Mouse (Mus musculus): Measurements from ENCODE around the gene Crlf1. TPM values are rescaled to one million over a fixed set of nuclear protein-coding genes. Genes with fewer than 3 reads are reported as not detected.

Gene Crlf1
- polyA plus RNA-seq, 1 experiment from 2014 or later = 3.6 TPM

GRCm38 (mm10) chr8:70540507-70541071 is 47.6 kb downstream of the Crlf1 start:
- ATAC-seq (ENCODE audit: low read depth) (no peak), DNase-seq (no peak)
- Histone ChIP-seq H3K4me1 (replicated peaks) (peaks cover 67% of the 10 kb centered on the region), H3K27ac (peak overlapping the region; percentile 98), H3K36me3 (peaks cover 16% of the 10 kb centered on the region), H3K27me3 (no peaks in the 10 kb centered on the region), H3K9ac (peak overlapping the region; percentile 93), H3K4me2 (peak overlapping the region; percentile 99), H3K4me3 (replicated peaks) (peak overlapping the region; percentile 93), H3K9me3 (replicated peaks) (no peaks in the 10 kb centered on the region)
- WGBS (ENCODE audit: insufficient replicate concordance) = 24% methylated on average over 7 of the region's 7 CpGs

- Histone ChIP-seq H3K4me1 (replicated peaks) (peaks cover 72% of the 10 kb centered on the region), H3K9me3 (replicated peaks) (no peaks in the 10 kb centered on the region), H3K27ac (peak overlapping the region; percentile 98), H3K4me2 (peak overlapping the region; percentile 99), H3K27me3 (no peaks in the 10 kb centered on the region), H3K4me3 (replicated peaks) (peak overlapping the region; percentile 93), H3K9ac (peak overlapping the region; percentile 93), H3K36me3 (peaks cover 11% of the 10 kb centered on the region)
- DNase-seq = no peak
- no peak for ATAC-seq (ENCODE audit: low read depth)
- 61% methylated on average over 5 of the region's 5 CpGs for WGBS (ENCODE audit: insufficient replicate concordance)
Observed at GRCm38 (mm10) chr8:70541081-70541480, 48.1 kb downstream of the Crlf1 start.

GRCm38 (mm10) chr8:70544200-70544687 is 51.3 kb downstream of the Crlf1 start:
- 49% methylated on average over 6 of the region's 6 CpGs for WGBS (ENCODE audit: insufficient replicate concordance)
- H3K4me3 ChIP-seq (replicated peaks) = 0 out of 2 replicates have a peak overlapping the region, but pooled peaks have one; percentile 2
- ATAC-seq (ENCODE audit: low read depth) = no peak
- no peaks in the 10 kb centered on the region for H3K27me3 ChIP-seq
- H3K27ac ChIP-seq = peak overlapping the region; percentile 78
- peaks cover 91% of the 10 kb centered on the region for H3K4me1 ChIP-seq (replicated peaks)
- no peaks in the 10 kb centered on the region for H3K9me3 ChIP-seq (replicated peaks)
- 0 out of 2 replicates have a peak overlapping the region, but pooled peaks have one; percentile 18 for H3K9ac ChIP-seq
- H3K4me2 ChIP-seq = peak overlapping the region; percentile 21
- DNase-seq = no peak
- no peaks in the 10 kb centered on the region; the same call in 1 of the 2 replicates for H3K36me3 ChIP-seq

GRCm38 (mm10) chr8:70546412-70546811 is 53.5 kb downstream of the Crlf1 start:
- no peak for ATAC-seq (ENCODE audit: low read depth)
- H3K36me3 ChIP-seq = peaks cover 4% of the 10 kb centered on the region; the same call in 1 of the 2 replicates
- no peak overlapping the region for H3K4me2 ChIP-seq
- H3K27ac ChIP-seq = no peak overlapping the region
- peaks cover 86% of the 10 kb centered on the region for H3K4me1 ChIP-seq (replicated peaks)
- H3K4me3 ChIP-seq (replicated peaks) = no peak overlapping the region
- no peak for DNase-seq
- 58% methylated on average over 4 of the region's 4 CpGs for WGBS (ENCODE audit: insufficient replicate concordance)
- H3K27me3 ChIP-seq = no peaks in the 10 kb centered on the region
- no peak overlapping the region for H3K9ac ChIP-seq
- no peaks in the 10 kb centered on the region for H3K9me3 ChIP-seq (replicated peaks)

GRCm38 (mm10) chr8:70547762-70548161 is 54.8 kb downstream of the Crlf1 start:
- ATAC-seq (ENCODE audit: low read depth) (no peak), DNase-seq (no peak)
- Histone ChIP-seq H3K27me3 (no peaks in the 10 kb centered on the region), H3K4me2 (no peak overlapping the region), H3K9me3 (replicated peaks) (no peaks in the 10 kb centered on the region), H3K4me1 (replicated peaks) (peaks cover 87% of the 10 kb centered on the region), H3K9ac (no peak overlapping the region), H3K4me3 (replicated peaks) (no peak overlapping the region), H3K27ac (peak overlapping the region; percentile 43; the same call in 1 of the 2 replicates), H3K36me3 (peaks cover 4% of the 10 kb centered on the region; the same call in 1 of the 2 replicates)
- WGBS (ENCODE audit: insufficient replicate concordance) = 79% methylated on average over 6 of the region's 6 CpGs

- ATAC-seq (ENCODE audit: low read depth) (no peak), DNase-seq (no peak)
- Histone ChIP-seq H3K36me3 (peaks cover 4% of the 10 kb centered on the region; the same call in 1 of the 2 replicates), H3K9me3 (replicated peaks) (no peaks in the 10 kb centered on the region), H3K27ac (no peak overlapping the region), H3K4me1 (replicated peaks) (peaks cover 87% of the 10 kb centered on the region), H3K27me3 (no peaks in the 10 kb centered on the region), H3K4me2 (no peak overlapping the region), H3K9ac (no peak overlapping the region), H3K4me3 (replicated peaks) (no peak overlapping the region)
- WGBS (ENCODE audit: insufficient replicate concordance) = 54% methylated on average over 10 of the region's 10 CpGs
Observed at GRCm38 (mm10) chr8:70549412-70550184, 56.6 kb downstream of the Crlf1 start.

GRCm38 (mm10) chr8:70551558-70552161 is 58.7 kb downstream of the Crlf1 start:
- Histone ChIP-seq H3K27me3 (no peaks in the 10 kb centered on the region), H3K9ac (peak overlapping the region; percentile 26; the same call in 1 of the 2 replicates), H3K4me3 (replicated peaks) (no peak overlapping the region), H3K4me1 (replicated peaks) (peaks cover 86% of the 10 kb centered on the region), H3K27ac (peak overlapping the region; percentile 13), H3K36me3 (peaks cover 4% of the 10 kb centered on the region), H3K9me3 (replicated peaks) (no peaks in the 10 kb centered on the region), H3K4me2 (no peak overlapping the region)
- DNase-seq (no peak), ATAC-seq (ENCODE audit: low read depth) (no peak)
- 44% methylated on average over 3 of the region's 3 CpGs for WGBS (ENCODE audit: insufficient replicate concordance)

- no peaks in the 10 kb centered on the region for H3K9me3 ChIP-seq (replicated peaks)
- no peak overlapping the region for H3K4me2 ChIP-seq
- DNase-seq (no peak), ATAC-seq (ENCODE audit: low read depth) (no peak)
- peak overlapping the region; percentile 25; the same call in 1 of the 2 replicates for H3K27ac ChIP-seq
- H3K9ac ChIP-seq = no peak overlapping the region
- no peak overlapping the region for H3K4me3 ChIP-seq (replicated peaks)
- H3K36me3 ChIP-seq = peaks cover 4% of the 10 kb centered on the region
- WGBS (ENCODE audit: insufficient replicate concordance) = 33% methylated on average over 1 of the region's 1 CpGs
- peaks cover 88% of the 10 kb centered on the region for H3K4me1 ChIP-seq (replicated peaks)
- H3K27me3 ChIP-seq = no peaks in the 10 kb centered on the region
Observed at GRCm38 (mm10) chr8:70552836-70553235, 59.9 kb downstream of the Crlf1 start.

Other genes starting within 250 kb of the Crlf1 start
- 8.6 and 9.4 TPM in 2 replicates for gene Homer3, start 210.3 kb upstream of the Crlf1 start, polyA plus RNA-seq (2015; fragmentation: Nextera tagmentation; extraction: Ambion mirVana)
- gene Ddx49, start 190.7 kb upstream of the Crlf1 start, polyA plus RNA-seq (2015; fragmentation: Nextera tagmentation; extraction: Ambion mirVana) = 32.4 and 34.1 TPM in 2 replicates
- gene Cope, start 190.6 kb upstream of the Crlf1 start, polyA plus RNA-seq (2015; fragmentation: Nextera tagmentation; extraction: Ambion mirVana) = 170 and 197 TPM in 2 replicates
- gene Cers1, start 177.4 kb upstream of the Crlf1 start, polyA plus RNA-seq (2015; fragmentation: Nextera tagmentation; extraction: Ambion mirVana) = 0.15 and 0.30 TPM in 2 replicates
- 0.17 and 0.29 TPM in 2 replicates for gene Gdf1, start 163.3 kb upstream of the Crlf1 start, polyA plus RNA-seq (2015; fragmentation: Nextera tagmentation; extraction: Ambion mirVana)
- gene Upf1, start 139.9 kb upstream of the Crlf1 start, polyA plus RNA-seq (2015; fragmentation: Nextera tagmentation; extraction: Ambion mirVana) = 11.5 and 12.8 TPM in 2 replicates
- gene Comp, start 119.6 kb upstream of the Crlf1 start, polyA plus RNA-seq (2015; fragmentation: Nextera tagmentation; extraction: Ambion mirVana) = 0.48 and 0.58 TPM in 2 replicates
- 3.9 and 4.9 TPM in 2 replicates for gene Crtc1, start 53.6 kb upstream of the Crlf1 start, polyA plus RNA-seq (2015; fragmentation: Nextera tagmentation; extraction: Ambion mirVana)
- gene Klhl26, start 16.2 kb upstream of the Crlf1 start, polyA plus RNA-seq (2015; fragmentation: Nextera tagmentation; extraction: Ambion mirVana) = 6.7 and 7.0 TPM in 2 replicates
- 0.14 and 0.33 TPM in 2 replicates for gene Tmem59l, start 5.8 kb upstream of the Crlf1 start, polyA plus RNA-seq (2015; fragmentation: Nextera tagmentation; extraction: Ambion mirVana)
- 81.2 and 82.3 TPM in 2 replicates for gene Rex1bd, start 13.6 kb downstream of the Crlf1 start, polyA plus RNA-seq (2015; fragmentation: Nextera tagmentation; extraction: Ambion mirVana)
- gene Uba52, start 17.6 kb downstream of the Crlf1 start, polyA plus RNA-seq (2015; fragmentation: Nextera tagmentation; extraction: Ambion mirVana) = 736 and 758 TPM in 2 replicates
- gene Fkbp8, start 34.6 kb downstream of the Crlf1 start, polyA plus RNA-seq (2015; fragmentation: Nextera tagmentation; extraction: Ambion mirVana) = 177 and 182 TPM in 2 replicates
- gene Kxd1, start 34.8 kb downstream of the Crlf1 start, polyA plus RNA-seq (2015; fragmentation: Nextera tagmentation; extraction: Ambion mirVana) = 36.2 TPM in 2 replicates
- gene Ell, start 46.3 kb downstream of the Crlf1 start, polyA plus RNA-seq (2015; fragmentation: Nextera tagmentation; extraction: Ambion mirVana) = 9.7 and 10.5 TPM in 2 replicates
- 82.8 and 84.9 TPM in 2 replicates for gene Isyna1, start 101.2 kb downstream of the Crlf1 start, polyA plus RNA-seq (2015; fragmentation: Nextera tagmentation; extraction: Ambion mirVana)
- gene Ssbp4, start 115.7 kb downstream of the Crlf1 start, polyA plus RNA-seq (2015; fragmentation: Nextera tagmentation; extraction: Ambion mirVana) = 54.2 and 62.4 TPM in 2 replicates
- gene Lrrc25, start 123.0 kb downstream of the Crlf1 start, polyA plus RNA-seq (2015; fragmentation: Nextera tagmentation; extraction: Ambion mirVana) = 5.4 and 5.6 TPM in 2 replicates
- 3.9 and 4.1 TPM in 2 replicates for gene Gdf15, start 139.3 kb downstream of the Crlf1 start, polyA plus RNA-seq (2015; fragmentation: Nextera tagmentation; extraction: Ambion mirVana)
- 17.9 and 19.5 TPM in 2 replicates for gene Pgpep1, start 167.2 kb downstream of the Crlf1 start, polyA plus RNA-seq (2015; fragmentation: Nextera tagmentation; extraction: Ambion mirVana)
- gene Lsm4, start 180.1 kb downstream of the Crlf1 start, polyA plus RNA-seq (2015; fragmentation: Nextera tagmentation; extraction: Ambion mirVana) = 185 and 200 TPM in 2 replicates
- 17.9 and 22.0 TPM in 2 replicates for gene Jund, start 205.8 kb downstream of the Crlf1 start, polyA plus RNA-seq (2015; fragmentation: Nextera tagmentation; extraction: Ambion mirVana)
- gene Iqcn, start 210.3 kb downstream of the Crlf1 start, polyA plus RNA-seq (2015; fragmentation: Nextera tagmentation; extraction: Ambion mirVana) = not detected in 2 replicates
- gene Gm3336, start 225.4 kb downstream of the Crlf1 start, polyA plus RNA-seq (2015; fragmentation: Nextera tagmentation; extraction: Ambion mirVana) = 0.14 TPM in 1 of 2 replicates, not detected in the other
- 0.40 and 0.43 TPM in 2 replicates for gene Pde4c, start 230.6 kb downstream of the Crlf1 start, polyA plus RNA-seq (2015; fragmentation: Nextera tagmentation; extraction: Ambion mirVana)

Data from liver, embryonic 13.5 days (tissue).